Mouse (Mus musculus): ENCODE data around the gene Atp1a4.

Gene Atp1a4

GRCm38 (mm10) chr1:172219451-172220406 is 38.5 kb downstream of the Atp1a4 start, which contains the start of gene Casq1:
TSS of gene Casq1 (minus strand) at chr1:172219868.
- DNase-seq (ENCODE audit: low read depth, low spot score), result no peak

- peak; percentile 57 for DNase-seq (ENCODE audit: low read depth, low spot score)
These were observed 39.9 kb downstream of the Atp1a4 start for GRCm38 (mm10) chr1:172218164-172218910.

GRCm38 (mm10) chr1:172217148-172217547 is 41.1 kb downstream of the Atp1a4 start:
- peak; percentile 96 for DNase-seq (ENCODE audit: low read depth, low spot score)

GRCm38 (mm10) chr1:172214748-172215147 is 43.5 kb downstream of the Atp1a4 start:
- no peak for DNase-seq (ENCODE audit: low read depth, low spot score)

GRCm38 (mm10) chr1:172213771-172214170 is 44.4 kb downstream of the Atp1a4 start:
- DNase-seq (ENCODE audit: low read depth, low spot score), result no peak

- DNase-seq (ENCODE audit: low read depth, low spot score), result peak; percentile 52
These were observed 45.4 kb downstream of the Atp1a4 start for GRCm38 (mm10) chr1:172212776-172213175.

GRCm38 (mm10) chr1:172207111-172207584 is 51.1 kb downstream of the Atp1a4 start:
- DNase-seq (ENCODE audit: low read depth, low spot score), result no peak

GRCm38 (mm10) chr1:172206141-172206917 is 51.9 kb downstream of the Atp1a4 start, which contains the start of gene Pea15a:
TSS of gene Pea15a (minus strand) at chr1:172206804.
- DNase-seq (ENCODE audit: low read depth, low spot score), result peak; percentile 76

GRCm38 (mm10) chr1:172205741-172206087 is 52.5 kb downstream of the Atp1a4 start:
- DNase-seq (ENCODE audit: low read depth, low spot score), result no peak

- no peak for DNase-seq (ENCODE audit: low read depth, low spot score)
These were observed 53.1 kb downstream of the Atp1a4 start for GRCm38 (mm10) chr1:172204814-172205740.

GRCm38 (mm10) chr1:172204033-172204813 is 54.0 kb downstream of the Atp1a4 start:
- no peak for DNase-seq (ENCODE audit: low read depth, low spot score)

- no peak for DNase-seq (ENCODE audit: low read depth, low spot score)
These were observed 54.6 kb downstream of the Atp1a4 start for GRCm38 (mm10) chr1:172203566-172203965.

GRCm38 (mm10) chr1:172202894-172203522 is 55.2 kb downstream of the Atp1a4 start:
- DNase-seq (ENCODE audit: low read depth, low spot score), result peak; percentile 44

- no peak for DNase-seq (ENCODE audit: low read depth, low spot score)
These were observed 56.0 kb downstream of the Atp1a4 start for GRCm38 (mm10) chr1:172201967-172202880.

GRCm38 (mm10) chr1:172200871-172201447 is 57.3 kb downstream of the Atp1a4 start:
- DNase-seq (ENCODE audit: low read depth, low spot score), result peak; percentile 48

GRCm38 (mm10) chr1:172200161-172200560 is 58.1 kb downstream of the Atp1a4 start:
- no peak for DNase-seq (ENCODE audit: low read depth, low spot score)

GRCm38 (mm10) chr1:172198996-172199395 is 59.2 kb downstream of the Atp1a4 start:
- no peak for DNase-seq (ENCODE audit: low read depth, low spot score)

- no peak for DNase-seq (ENCODE audit: low read depth, low spot score)
These were observed 59.9 kb downstream of the Atp1a4 start for GRCm38 (mm10) chr1:172198316-172198715.

Measured in ZHBTc4 (cell line).